Mouse (Mus musculus): ENCODE data around the gene Hsf4. TPM values are rescaled to one million over a fixed set of nuclear protein-coding genes. Genes with fewer than 3 reads are reported as not detected.

Gene Hsf4
- 2.3 and 2.4 TPM in 2 replicates for polyA plus RNA-seq (2012; rRNA removed)

GRCm38 (mm10) chr8:105269461-105269947 lies at the start of gene Hsf4:
Gene Hsf4 (plus strand): TSS chr8:105269801.

DNA sequence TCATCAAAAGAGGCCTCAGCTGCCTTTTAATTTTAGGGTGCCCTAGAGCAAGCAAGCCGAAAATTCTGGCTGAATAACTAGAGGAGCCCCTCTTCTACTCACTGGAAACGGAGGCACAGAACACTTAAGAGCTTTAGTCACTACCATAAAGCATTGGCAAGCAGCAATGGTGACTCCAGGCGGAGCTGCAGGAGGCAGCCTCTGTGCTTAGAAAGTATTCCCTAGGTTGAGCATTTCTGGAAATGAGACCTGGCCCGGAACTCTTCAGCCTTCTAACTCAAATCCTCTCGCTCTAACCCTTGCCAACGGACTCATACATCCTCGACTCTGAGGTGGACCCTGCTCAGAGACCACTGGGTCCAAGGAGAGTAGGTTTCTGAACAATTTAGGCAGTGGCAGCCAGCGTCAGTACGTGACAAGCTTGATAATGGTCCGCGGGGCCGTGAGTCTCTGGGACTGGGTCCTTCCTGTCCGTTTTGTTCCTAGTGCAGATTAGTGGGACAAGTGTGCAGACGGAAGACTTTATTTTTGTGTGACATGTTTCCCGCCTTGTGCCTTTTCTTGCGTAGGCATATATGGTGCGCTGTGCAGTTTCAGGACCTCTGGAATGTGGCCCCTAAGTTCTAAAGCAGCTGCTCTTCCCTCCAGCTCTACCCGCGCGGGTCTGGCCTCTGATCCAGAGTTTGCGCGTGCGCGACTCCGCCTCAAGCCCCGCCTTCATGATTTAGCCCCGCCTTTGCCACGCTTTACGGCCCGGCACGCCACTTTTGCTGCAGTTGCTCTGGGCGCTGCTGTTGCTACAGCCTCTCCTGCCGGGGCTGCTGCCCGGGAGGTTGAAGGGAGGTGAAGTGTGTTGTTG lies 45.0 kb upstream of the Hsf4 start, which contains the start of gene D230025D16Rik:
Gene D230025D16Rik (plus strand): TSS at position 733 of the 859 bp plus-strand sequence.

DNA sequence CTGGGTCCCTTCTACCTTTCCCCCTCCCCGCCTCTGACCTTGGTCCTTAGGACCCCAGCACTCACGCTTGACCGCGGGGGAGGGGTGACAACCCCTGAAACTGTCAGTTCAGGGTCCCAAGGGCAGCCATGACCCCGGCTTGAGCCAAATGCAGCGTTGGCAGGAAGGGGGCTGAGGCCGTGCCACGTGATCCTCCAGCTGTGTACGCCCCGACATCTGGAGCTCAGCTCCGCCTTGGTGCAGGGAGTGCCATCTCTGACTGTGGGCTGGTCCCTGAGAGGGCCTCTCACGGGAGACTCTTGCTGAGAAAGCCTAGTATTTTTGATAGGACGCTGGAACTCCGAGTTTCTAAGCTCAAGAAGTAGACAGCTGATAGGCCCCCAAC lies 14.6 kb upstream of the Hsf4 start, which contains the start of gene B3gnt9:
Gene B3gnt9 (minus strand): TSS at position 188 of the 385 bp plus-strand sequence.

DNA sequence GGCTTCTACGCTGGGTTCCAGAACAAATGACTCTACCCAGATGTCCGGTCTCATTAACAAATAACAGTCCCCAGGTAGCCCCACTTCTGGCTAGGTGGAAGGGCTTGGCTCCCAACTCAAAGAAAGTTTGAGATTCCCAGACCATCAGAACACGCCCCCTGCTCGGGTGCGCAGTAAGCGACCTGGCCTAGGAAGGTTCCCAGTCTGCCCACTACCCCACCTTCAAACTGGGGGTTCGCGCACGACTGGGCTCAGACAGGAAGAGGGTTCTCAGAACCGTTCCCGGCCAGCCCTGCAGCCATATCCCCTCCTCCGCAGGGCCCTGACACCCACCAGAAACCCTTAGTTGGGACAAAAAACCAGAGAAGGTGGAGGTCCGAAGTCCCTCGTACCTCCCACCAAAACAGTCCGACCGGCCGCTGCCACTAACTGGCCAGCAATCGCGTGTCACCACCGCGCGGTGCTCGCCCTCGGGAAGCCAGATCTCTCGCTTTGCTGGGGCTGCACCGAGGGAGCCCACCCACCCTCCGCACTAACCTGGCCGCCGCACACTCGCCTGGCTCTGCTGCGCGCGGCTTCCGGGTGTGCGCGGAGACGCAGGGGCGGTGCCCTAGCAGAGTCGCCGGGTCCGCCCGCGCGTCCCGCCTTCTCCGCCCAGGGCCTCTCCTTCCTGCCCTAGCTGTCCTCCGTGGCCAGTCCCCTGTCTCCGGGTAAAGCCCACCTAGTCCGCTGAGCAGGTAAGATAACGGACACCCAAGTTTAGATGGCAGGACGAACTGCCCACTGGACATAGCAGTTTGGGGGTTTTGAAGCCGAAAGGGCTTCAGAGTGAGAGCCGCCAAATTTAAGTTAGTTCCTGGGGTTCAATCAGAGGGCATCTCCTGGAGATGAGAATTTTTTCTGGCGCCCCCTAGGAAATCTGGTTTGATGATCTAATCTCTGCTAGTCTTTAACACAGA lies 5.3 kb upstream of the Hsf4 start, which contains the start of the genes Tradd and Fbxl8:
Gene Tradd (minus strand): TSS at position 586 of the 959 bp plus-strand sequence.
Gene Fbxl8 (plus strand): TSS at position 625 of the 959 bp plus-strand sequence.

GRCm38 (mm10) chr8:105275840-105276239 lies 6.2 kb downstream of the Hsf4 start, which contains the start of gene Nol3:
Gene Nol3 (plus strand): TSS chr8:105276140.

GRCm38 (mm10) chr8:105289805-105290460 lies 20.3 kb downstream of the Hsf4 start, which contains the start of gene 4931428F04Rik:
Gene 4931428F04Rik (minus strand): TSS chr8:105289864.

GRCm38 (mm10) chr8:105295895-105296573 lies 26.4 kb downstream of the Hsf4 start, which contains the start of gene Exoc3l:
Gene Exoc3l (minus strand): TSS chr8:105296101.

GRCm38 (mm10) chr8:105297511-105298192 lies 28.1 kb downstream of the Hsf4 start, which contains the start of gene E2f4:
Gene E2f4 (plus strand): TSS chr8:105297663.

GRCm38 (mm10) chr8:105305211-105306145 lies 35.9 kb downstream of the Hsf4 start, which contains the start of gene Elmo3:
Gene Elmo3 (plus strand): TSS chr8:105305601.

Other genes starting within 250 kb of the Hsf4 start
- gene Ces3a, start 221.2 kb upstream of the Hsf4 start, polyA plus RNA-seq (2012; rRNA removed): 0.15 and 0.67 TPM in 2 replicates
- gene Ces3b, start 186.0 kb upstream of the Hsf4 start, polyA plus RNA-seq (2012; rRNA removed): 0.15 and 0.81 TPM in 2 replicates
- not detected in 2 replicates for gene Ces4a, start 138.0 kb upstream of the Hsf4 start, polyA plus RNA-seq (2012; rRNA removed)
- gene Cbfb, start 99.1 kb upstream of the Hsf4 start, polyA plus RNA-seq (2012; rRNA removed): 10.4 and 10.6 TPM in 2 replicates
- gene D230025D16Rik, start 44.7 kb upstream of the Hsf4 start, polyA plus RNA-seq (2012; rRNA removed): 32.2 and 33.0 TPM in 2 replicates
- gene B3gnt9, start 14.6 kb upstream of the Hsf4 start, polyA plus RNA-seq (2012; rRNA removed): 49.7 and 92.5 TPM in 2 replicates
- 24.8 and 29.8 TPM in 2 replicates for gene Tradd, start 5.2 kb upstream of the Hsf4 start, polyA plus RNA-seq (2012; rRNA removed)
- gene Fbxl8, start 5.2 kb upstream of the Hsf4 start, polyA plus RNA-seq (2012; rRNA removed): 14.3 and 16.9 TPM in 2 replicates
- 2.5 and 3.0 TPM in 2 replicates for gene Nol3, start 6.3 kb downstream of the Hsf4 start, polyA plus RNA-seq (2012; rRNA removed)
- 16.1 and 18.2 TPM in 2 replicates for gene 4931428F04Rik, start 20.1 kb downstream of the Hsf4 start, polyA plus RNA-seq (2012; rRNA removed)
- 67.0 and 69.6 TPM in 2 replicates for gene Exoc3l, start 26.3 kb downstream of the Hsf4 start, polyA plus RNA-seq (2012; rRNA removed)
- 160 and 176 TPM in 2 replicates for gene E2f4, start 27.9 kb downstream of the Hsf4 start, polyA plus RNA-seq (2012; rRNA removed)
- gene Elmo3, start 35.8 kb downstream of the Hsf4 start, polyA plus RNA-seq (2012; rRNA removed): 30.6 and 31.0 TPM in 2 replicates
- 8.0 and 9.1 TPM in 2 replicates for gene Lrrc29, start 56.5 kb downstream of the Hsf4 start, polyA plus RNA-seq (2012; rRNA removed)
- gene Tmem208, start 56.6 kb downstream of the Hsf4 start, polyA plus RNA-seq (2012; rRNA removed): 106 and 112 TPM in 2 replicates
- 22.3 TPM in 2 replicates for gene Fhod1, start 78.2 kb downstream of the Hsf4 start, polyA plus RNA-seq (2012; rRNA removed)
- 6.2 and 6.8 TPM in 2 replicates for gene Slc9a5, start 79.0 kb downstream of the Hsf4 start, polyA plus RNA-seq (2012; rRNA removed)
- 61.3 and 98.2 TPM in 2 replicates for gene Plekhg4, start 103.5 kb downstream of the Hsf4 start, polyA plus RNA-seq (2012; rRNA removed)
- 0.06 and 0.08 TPM in 2 replicates for gene Kctd19, start 143.7 kb downstream of the Hsf4 start, polyA plus RNA-seq (2012; rRNA removed)
- gene Lrrc36, start 143.8 kb downstream of the Hsf4 start, polyA plus RNA-seq (2012; rRNA removed): 4.7 TPM in 2 replicates
- gene Tppp3, start 201.7 kb downstream of the Hsf4 start, polyA plus RNA-seq (2012; rRNA removed): 157 and 231 TPM in 2 replicates
- 132 TPM in 2 replicates for gene Zdhhc1, start 227.1 kb downstream of the Hsf4 start, polyA plus RNA-seq (2012; rRNA removed)
- 119 and 169 TPM in 2 replicates for gene Hsd11b2, start 249.0 kb downstream of the Hsf4 start, polyA plus RNA-seq (2012; rRNA removed)

All from ovary, adult 2 months (tissue).